Mouse (Mus musculus) c-Kit-positive CD71-positive TER-119-negative erythroid progenitor cells, embryonic 14.5 days (primary cell): ENCODE measurements around the gene Arhgap18.

Experiments
- DNase-seq: peaks from one replicate; pipeline ENCODE4 v3.0.0-alpha.2; 2013; ENCODE audit warnings: low read depth

The Arhgap18 gene

DNA sequence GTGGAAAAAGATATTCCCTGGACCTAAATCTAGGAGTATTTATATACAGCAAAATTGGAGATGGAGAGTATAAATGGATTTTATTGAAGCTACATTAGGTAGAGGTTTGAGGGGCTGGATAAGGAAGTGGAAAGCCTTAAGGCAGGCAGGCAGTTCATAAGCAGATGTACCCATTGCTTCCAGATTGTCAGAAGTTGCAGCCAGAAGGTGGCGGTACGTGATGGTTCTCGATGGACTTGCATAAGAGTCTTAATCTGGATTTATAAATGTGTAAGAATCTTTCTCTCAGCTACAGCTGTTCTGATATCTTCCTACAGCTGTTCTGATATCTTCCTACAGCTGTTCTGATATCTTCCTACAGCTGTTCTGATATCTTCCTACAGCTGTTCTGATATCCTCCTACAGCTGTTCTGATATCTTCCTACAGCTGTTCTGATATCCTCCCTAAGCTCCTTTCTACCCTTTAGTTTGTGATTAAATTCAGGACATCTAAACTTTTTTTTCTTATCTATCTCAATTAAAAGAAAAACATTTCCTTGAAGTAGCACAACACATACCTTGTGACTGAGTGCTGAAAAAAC is 79.5 kb downstream of the Arhgap18 start:
- DNase-seq, result peak; percentile 30

DNA sequence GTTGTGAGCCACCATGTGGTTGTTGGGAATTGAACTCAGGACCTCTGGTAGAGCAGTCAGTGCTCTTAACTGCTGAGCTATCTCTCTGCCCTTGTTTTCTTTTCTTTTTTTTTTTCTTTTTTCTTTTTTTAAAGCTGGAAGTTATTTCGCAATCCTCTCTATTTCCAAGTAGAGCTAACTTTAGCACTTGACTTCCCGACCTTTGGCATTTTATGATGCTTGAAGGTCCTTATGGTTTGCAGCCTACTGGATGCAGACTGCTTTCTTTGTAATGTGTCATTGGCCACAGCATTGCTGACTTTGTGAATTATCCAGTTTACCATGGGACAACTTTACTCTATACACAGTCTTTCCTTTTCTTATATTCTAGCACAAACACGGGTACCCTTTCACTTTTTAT is 80.2 kb downstream of the Arhgap18 start:
- DNase-seq, result no peak

DNA sequence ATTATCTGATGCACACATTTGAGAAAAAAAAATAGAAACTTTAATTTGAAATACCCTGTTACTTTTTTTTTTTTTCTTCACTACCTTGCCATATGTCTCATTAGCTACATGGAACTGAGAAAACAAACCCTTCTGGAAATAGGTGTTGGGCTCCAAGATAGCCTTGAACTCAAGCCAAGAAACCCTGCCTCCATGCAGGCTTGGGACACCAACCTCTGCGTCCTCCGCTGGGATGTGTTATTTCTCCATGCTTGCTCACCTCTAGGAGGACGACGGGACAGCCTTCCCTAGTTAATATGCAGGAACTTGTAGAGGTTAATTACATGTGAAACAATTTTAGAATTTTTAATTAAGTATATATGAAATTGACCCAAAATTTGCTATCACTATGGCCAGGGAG is 96.1 kb downstream of the Arhgap18 start:
- no peak for DNase-seq

DNA sequence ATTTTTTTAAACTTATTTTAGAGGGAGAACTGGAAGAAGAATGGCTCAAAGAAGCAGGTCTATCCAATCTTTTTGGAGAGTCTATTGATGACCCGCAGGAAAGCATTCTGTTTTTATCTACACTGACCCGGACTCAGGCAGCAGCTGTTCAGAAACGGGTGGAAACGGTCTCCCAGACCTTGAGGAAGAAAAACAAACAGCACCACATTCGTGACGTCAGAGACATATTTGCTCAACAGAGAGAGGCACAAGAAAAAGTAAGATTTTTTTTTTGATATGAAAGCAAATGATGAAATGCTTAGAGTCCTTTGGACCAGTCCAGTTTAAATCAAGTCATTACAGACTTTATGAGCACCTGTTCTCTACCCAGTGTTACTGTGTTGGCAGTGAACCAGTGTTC is 96.6 kb downstream of the Arhgap18 start:
- no peak for DNase-seq

DNA sequence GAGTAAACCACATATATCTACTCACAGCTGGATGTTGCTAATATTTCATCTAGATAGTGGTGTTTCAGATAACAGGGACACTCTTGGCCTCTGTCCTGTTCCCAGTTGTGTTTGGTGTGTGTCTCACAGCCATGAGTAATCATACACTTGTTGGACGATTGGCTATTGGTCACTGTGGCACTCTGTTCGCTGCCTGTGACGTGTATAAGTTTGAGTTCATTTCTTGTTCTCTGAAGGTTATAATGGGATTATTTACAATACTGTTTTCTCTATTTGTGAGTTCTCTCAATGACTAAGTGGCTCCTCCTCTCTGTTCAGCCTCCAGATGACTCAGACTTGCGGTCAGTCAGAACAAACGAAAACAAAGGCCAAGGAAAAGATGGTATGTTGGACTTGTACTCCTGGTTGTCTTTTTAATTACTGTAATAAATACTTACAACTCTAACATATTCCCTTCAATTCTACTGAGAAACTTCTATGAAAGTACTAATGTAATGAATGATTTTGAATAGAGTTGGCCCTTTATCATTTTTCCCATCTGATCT is 101.4 kb downstream of the Arhgap18 start:
- no peak for DNase-seq

DNA sequence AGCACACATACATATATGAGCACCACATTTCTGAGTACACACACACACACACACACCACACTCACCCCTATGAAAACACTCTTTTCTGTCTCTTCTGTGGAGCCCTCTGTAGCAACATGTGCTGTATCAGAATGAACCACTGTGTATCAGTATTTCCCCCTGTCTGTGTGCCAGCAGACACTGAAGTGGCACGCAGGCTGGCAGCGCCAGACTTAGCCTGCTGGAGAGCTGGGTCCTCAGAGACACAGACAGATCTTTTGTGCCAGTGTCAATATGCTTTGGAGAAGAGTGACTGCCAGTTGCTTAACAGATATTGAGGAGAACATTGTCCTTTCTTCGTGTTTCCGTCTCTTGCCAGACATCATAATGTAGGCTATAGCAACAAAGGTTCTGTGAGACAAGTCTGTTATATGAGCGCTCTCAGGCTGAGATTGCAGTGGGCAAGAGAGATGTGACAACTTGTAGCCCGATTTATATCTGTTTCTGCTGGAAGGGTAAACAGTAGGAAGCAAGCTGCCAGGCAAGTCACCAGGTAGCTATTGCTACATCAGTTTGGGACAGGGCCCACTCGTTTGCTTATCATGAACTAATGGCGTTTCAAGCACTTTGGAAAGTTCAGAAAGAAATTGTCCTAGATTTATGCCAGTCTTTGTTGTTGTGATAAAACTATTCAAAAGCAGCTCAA is 102.8 kb downstream of the Arhgap18 start:
- no peak for DNase-seq

DNA sequence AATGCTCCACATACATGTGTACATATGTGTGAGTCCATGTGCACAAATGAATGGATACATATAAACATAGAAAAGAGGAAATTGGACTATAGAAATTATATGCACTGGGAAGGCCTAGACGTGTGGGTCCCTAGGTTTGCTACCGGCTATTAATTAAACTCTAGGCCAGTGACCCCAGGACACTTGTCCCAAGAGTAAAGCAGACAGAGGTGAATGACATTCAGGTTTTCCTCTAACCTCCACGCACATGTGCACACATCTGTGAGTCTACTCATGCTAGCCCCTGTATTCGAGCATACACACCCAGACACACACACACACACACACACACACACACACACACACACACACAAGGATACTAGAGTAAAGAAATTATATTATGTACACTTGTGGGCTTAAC is 104.4 kb downstream of the Arhgap18 start:
- no peak for DNase-seq

DNA sequence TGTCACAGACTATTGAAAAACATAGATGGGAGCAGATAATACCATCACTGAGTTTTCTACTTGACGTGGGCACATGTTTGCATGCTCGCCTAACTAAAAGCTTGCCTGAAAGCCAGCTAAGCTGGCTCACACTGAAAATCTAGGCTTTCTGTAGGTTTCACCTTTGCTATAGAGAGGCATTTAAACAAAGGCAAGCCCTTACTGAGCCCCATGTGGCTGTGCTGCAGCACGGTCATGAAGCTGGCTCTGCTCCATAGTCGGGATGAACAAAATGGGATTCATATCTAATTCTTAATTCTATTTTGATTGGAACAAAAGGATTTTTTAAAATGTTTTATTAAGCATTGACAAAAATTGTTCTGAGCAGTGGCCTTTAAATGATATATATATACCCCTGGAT is 105.3 kb downstream of the Arhgap18 start:
- DNase-seq, result no peak

DNA sequence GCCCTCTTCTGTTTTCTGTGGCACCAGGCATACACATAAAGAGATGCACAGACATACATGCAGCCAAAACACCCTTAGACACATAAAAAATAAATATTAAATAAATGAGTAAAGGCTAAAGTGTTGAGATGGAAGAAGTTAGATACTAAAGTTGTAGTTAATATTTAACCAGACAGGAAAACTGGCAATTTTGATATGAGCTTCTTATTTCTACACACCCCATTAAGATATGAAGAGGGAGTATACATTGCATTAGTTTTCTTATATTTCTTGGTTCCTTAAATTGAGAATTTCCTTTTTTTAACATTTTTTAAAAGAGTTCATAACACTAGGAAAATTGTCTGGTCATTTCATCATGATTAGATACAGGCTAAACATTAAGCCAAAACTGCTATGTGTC is 108.0 kb downstream of the Arhgap18 start:
- DNase-seq, result no peak

DNA sequence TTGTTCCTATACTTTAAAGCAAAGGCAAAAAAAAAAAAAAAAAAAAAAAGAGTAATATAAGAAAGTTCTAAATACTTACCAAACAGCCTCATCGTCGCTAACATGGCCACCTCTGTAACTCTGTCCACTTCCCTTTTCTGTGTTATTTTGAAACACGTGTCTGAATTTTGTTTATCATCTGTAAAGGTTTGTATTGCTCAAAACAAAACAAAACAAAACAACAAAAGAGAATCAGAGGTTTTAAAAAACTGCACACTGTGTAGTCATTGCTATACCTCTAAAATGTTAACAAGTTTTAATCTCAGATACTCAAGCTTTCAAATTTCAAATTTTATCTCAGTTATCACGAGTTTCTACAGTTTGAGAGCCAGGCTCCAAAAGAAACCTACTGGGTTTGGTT is 109.0 kb downstream of the Arhgap18 start:
- DNase-seq, result no peak

DNA sequence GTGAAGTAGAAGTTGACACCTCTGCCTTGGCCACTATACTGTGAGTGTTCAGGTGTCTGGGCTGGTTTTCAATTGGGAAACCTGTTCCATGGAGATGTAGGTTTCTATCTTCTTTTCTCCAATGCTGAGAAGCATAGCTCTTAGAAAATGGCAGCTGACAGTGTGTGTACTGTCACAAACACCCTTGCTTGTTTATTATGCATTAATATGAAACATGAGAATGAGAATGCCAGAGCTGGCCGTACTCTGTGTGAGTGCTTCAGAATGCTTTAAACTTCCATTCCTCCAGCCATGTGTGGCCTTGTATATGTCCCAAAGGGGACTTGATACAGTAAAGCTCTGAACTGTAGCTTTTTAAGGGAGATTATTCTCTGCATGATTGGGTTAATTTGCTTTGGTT is 110.8 kb downstream of the Arhgap18 start:
- no peak for DNase-seq

DNA sequence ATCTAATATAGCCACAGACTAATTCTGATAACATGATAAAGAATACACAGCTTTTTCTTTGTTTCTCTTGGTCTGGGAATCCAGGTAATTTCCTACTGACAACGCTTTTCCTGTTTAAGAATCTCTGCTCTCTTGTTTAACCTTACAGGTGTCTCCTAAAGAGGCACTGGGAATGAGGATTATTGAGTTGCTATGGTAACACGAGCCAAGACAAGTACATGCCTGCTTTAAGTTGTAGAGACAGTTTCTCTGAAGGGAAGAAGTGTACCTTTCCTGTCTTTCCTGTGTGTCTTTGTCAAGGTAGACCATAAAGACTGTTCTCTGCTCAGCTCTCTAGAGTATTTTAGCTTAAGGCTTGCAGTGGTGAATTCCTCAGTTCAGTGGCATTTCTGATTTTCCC is 117.6 kb downstream of the Arhgap18 start:
- no peak for DNase-seq

DNA sequence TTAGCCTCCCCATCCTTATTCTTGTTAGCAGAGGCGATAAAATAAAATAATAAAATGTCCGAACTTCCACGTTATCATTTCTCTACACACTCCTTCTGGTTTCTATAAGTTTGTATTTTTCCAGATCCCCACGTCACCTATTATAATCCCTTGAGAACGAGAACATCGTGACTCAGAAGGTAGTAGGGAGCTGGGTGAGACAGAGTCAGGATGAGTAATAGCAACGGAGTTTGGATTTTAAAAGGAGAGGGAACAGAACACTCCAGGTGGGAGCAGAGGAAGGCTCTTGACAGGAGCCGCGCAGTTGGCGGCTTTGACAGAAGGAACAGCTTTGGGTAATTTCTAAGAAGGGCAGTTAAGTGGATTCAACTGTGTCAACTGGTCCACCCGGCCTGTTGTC is 124.1 kb downstream of the Arhgap18 start:
- no peak for DNase-seq

DNA sequence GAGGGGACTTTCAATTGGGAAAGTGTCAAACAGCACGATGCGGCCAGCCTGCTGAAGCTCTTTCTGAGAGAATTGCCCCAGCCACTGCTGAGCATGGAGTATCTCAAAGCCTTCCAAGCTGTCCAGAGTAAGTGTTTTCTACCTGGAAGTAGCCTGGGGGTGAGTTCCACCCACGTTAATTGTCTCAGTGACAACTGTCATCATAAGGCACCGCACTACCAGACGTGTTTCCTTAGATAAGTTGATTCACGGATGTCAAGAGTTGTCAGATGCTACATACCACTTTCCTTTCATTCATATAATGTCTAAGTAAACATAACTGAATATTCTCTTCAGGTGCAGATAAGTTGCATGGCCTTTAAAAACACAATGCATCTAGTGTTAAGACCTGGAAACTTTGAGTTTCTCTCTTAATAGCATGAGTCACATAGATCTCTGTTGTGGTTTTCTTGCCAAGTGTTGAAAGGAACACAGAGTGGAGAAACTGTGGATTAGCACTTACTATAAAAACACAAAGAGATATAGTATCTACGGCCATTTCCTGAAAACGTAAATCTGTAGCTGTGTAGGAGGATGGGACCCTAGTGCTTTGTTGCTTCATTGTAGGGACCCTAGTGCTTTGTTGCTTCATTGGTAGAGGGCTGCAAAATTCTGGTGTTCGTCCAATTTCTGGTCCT is 125.8 kb downstream of the Arhgap18 start:
- no peak for DNase-seq

DNA sequence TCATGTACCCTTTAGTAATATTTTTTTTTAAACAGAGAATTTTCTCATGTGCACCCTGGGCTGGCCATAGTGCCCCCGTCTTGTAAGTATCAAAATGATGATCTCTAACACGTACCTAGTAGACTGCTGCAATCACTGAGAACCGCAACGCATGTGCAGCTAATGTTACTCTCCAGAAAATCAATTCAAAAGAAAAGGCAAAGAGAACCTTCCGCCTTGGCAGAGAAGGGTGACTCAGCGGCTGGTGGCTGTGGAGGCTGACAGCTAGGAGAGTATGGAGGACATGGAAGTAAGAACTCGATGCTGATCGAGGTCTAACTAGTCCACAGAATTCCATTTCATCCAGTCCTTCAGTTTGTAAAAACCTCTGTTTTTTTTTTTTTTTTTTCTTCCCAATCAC is 131.7 kb downstream of the Arhgap18 start:
- no peak for DNase-seq

DNA sequence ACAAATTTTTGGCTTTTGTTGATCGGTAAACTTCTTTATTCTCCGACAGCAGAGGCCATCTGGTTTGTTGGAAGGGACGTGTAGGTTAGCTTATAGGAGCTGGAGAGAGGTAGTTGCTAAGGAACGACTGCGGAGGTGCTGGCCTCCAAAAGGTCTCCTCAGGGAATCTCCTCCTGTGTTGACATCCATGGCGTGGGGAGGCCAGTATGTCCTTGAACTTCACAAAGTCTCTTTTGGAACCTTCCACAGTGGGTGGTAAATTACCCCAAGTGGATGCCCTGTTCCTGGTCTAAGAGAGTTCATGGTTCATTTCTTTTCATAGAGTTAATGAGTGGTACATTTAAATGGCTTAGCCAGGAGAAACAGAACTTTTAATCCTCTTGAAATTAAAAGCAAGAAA is 136.0 kb downstream of the Arhgap18 start:
- no peak for DNase-seq

DNA sequence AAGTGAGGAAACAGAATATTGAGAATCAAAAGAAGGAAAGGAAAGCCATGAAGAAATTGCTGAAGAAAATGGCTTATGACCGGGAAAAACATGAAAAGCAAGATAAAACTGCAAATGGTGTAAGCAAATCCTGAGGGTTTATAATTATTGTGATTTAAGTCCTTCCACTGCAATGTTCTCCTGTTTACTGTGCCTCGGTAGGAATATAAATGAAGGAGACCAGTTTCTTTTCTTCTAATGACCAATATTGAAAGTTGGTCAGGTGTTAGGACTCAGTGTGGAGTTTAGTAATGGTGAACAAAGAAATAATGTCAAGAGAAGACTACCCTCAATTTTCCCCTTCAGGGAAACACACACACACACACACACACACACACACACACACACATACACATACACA is 136.5 kb downstream of the Arhgap18 start:
- DNase-seq, result no peak

DNA sequence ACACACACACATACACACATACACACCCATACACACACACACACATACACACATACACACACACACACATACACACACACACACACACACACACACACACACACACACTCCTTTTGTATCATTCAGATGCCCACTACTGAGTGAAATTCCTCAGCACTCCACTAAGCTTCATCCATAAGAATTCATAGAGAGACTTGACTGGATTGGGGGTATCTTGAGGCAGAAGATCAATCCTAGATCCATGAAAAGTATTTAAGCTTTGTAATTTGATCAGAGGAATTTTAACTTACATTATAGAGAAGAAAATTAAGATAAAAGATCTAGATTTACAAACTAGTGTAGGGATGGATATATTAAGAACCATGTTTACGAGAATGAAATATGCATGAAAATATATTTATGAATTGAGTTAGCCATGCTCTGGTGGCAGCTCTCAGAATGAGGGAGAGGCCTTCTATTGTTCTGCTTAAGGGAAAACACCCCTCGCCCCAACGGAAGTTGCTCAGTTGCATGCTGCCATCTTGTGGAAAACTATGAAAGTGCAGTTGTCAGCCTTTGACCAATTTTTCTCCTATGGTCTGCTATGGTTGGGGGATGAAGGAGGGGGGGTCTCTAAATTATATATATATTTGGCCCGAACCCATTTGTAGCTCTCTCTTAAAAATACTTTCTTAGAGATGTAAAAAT is 137.2 kb downstream of the Arhgap18 start:
- peak; percentile 29 for DNase-seq

DNA sequence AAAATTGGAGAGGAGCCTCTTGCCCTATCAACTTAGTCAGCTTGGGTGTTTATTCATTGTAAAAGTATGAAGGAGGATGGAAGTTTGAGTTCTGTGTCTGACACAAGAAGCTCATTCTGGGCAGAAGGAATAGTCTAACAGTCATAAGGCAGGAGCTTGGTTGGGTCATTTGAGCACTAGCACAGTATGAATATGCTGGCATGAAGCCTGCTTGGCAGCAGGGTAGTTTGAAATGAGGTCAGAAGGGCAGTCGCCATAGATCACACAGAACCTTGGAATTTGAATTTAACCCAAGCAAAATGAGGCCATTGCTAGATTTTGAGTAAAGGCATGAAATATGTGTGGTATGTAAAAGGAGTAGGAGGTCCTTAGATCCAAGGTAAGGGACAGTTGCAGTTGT is 139.9 kb downstream of the Arhgap18 start:
- no peak for DNase-seq

DNA sequence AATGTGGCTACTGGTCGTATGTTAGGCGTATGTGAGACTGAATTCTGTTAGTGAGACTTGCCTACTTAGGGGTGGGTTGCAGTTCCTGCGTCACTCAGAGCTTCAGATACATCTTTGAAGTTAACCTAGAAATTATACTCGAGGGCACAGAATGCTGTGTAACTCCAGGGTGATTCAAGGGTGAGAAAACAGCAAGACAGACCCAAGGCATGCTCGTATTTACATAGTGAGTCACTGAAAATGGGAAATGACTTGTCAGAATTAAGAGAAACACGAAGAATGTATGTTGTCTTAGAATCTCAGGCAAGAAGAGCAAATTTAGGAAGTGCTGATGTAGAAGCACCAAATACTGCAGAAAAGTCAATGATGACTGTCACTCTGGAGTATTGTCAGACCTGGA is 142.5 kb downstream of the Arhgap18 start:
- DNase-seq, result no peak

DNA sequence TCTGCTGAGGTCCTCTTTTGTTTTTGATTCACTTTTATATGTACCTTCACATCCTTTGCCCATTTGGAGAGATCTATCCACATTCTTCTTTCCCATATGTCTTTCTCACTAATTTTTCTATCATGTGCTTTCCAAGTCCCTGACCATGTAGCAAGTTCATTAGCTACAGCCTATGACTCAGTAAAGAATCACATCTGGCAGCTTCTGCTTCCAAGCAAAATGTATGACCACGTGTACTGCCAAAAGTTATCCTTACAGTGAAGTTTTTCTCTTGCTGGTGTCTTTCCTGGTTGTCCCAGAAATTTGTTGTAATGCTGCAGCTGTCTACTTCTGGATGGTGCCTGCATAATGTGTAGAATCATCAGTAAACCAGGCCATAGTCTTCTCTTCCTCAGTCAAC is 147.2 kb downstream of the Arhgap18 start:
- no peak for DNase-seq

DNA sequence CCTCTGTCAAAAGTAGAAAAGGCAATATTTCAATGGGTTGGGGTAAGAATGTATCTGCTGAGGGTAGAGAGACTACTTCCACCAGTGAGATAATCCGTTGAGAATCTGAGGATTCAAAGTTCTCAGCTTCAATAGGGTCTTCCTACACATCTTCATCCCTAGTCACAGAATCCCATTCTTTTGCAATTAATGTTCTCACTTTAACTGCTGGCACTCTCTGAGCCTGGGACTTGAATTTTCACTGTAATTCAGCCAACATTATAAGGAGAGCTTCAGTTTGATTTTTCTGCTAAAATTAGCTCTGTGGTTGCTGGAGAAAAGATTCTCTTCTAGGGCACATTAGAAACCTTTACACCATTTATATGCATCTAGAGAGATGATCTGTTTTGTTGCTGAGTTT is 150.6 kb downstream of the Arhgap18 start:
- no peak for DNase-seq

DNA sequence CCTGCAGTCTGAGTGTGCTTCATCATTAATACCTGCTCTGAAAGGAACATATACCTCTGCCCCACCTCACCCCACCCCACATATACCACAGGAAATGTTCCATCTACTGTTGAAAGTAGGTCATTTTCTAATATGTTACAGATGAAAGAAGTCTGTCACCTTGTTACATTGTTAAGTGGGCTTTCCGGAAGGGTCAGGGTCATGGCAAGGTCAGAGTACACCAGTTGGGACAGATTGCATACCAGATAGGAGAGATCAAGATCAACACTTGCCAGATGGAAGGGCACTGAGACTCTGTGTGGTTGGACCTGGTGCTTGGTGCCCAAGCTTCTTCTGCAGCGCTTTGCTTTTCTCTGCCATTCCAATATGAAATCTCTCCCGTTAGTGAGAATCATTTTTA is 158.0 kb downstream of the Arhgap18 start:
- no peak for DNase-seq
